Mouse (Mus musculus) liver, adult 2 months (tissue): Measurements from ENCODE around the gene E130308A19Rik. TPM values are rescaled to one million over a fixed set of nuclear protein-coding genes. Genes with fewer than 3 reads are reported as not detected.
A peak's percentile ranks its signal among the peaks of the same experiment; 100 is the strongest.

ENCODE experiments used
- DNase-seq: peaks from one replicate; pipeline ENCODE4 v3.0.0-alpha.2; 2011; ENCODE audit warnings: low read depth, low spot score; ENCODE audit errors: extremely low read depth
- H3K27ac ChIP-seq: fragments of 200-500 bp; replicated peaks from 2 replicates; pipeline ENCODE4 v1.5.1; 2012; ENCODE audit warnings: low read depth, mild to moderate bottlenecking, control low read depth, inconsistent platforms, low read length; ENCODE audit not compliant: insufficient read depth
- H3K27me3 ChIP-seq: fragments of 200-500 bp; 2 replicates; pipeline ENCODE4 v1.6.1; 2012; ENCODE audit warnings: mild to moderate bottlenecking, moderate library complexity, low read length, inconsistent platforms; ENCODE audit not compliant: control insufficient read depth, insufficient read depth
- H3K36me3 ChIP-seq: fragments of 200-500 bp; 2 replicates; pipeline ENCODE4 v1.6.1; 2012; ENCODE audit warnings: low read length, inconsistent platforms; ENCODE audit not compliant: control insufficient read depth, insufficient read depth
- H3K4me1 ChIP-seq: fragments of 200-500 bp; 2 replicates; pipeline ENCODE4 v1.6.1; 2011; ENCODE audit warnings: low read length; ENCODE audit not compliant: control insufficient read depth, insufficient read depth
- H3K4me3 ChIP-seq: fragments of 200-500 bp; 2 replicates; pipeline ENCODE4 v1.5.1; 2011; ENCODE audit warnings: low read depth, mild to moderate bottlenecking, control low read depth, low read length, moderate library complexity; ENCODE audit not compliant: insufficient read depth
- H3K79me2 ChIP-seq: fragments of 200-500 bp; 2 replicates; pipeline ENCODE4 v1.6.1; 2012; ENCODE audit warnings: inconsistent platforms, mild to moderate bottlenecking, low read length, moderate library complexity; ENCODE audit not compliant: control insufficient read depth, insufficient read depth
- H3K9ac ChIP-seq: fragments of 200-500 bp; 2 replicates; pipeline ENCODE4 v1.6.1; 2012; ENCODE audit warnings: low read depth, mild to moderate bottlenecking, control low read depth, inconsistent platforms, low read length
- CTCF ChIP-seq: fragments of 200-500 bp; IDR thresholded peaks from 2 replicates; pipeline ENCODE4 v1.5.1; 2011; ENCODE audit warnings: low read depth, low read length, control low read depth
- POLR2A ChIP-seq: fragments of 200-500 bp; IDR thresholded peaks from 2 replicates; pipeline ENCODE4 v1.6.1; 2011; ENCODE audit warnings: low read length, control low read depth; ENCODE audit not compliant: insufficient read depth; ENCODE audit errors: extremely low read depth
- WGBS: fragments of 180-500 bp; shearing (Covaris S2); methylation state at CpG from one replicate; pipeline ENCODE4 v1.1.7; 2018; 5-methylcytosine and 5-hydroxymethylcytosine counted together
- polyA plus RNA-seq: library from polyadenylated mRNA; depleted of rRNA; stranded (reverse); fragments of >200 nt; gene quantifications from 2 replicates; pipeline ENCODE4 v1.2.3, GENCODE M21; 2012; rRNA removed
- total RNA-seq: library from RNA; depleted of rRNA; stranded (reverse); fragments of >200 nt; gene quantifications from 2 replicates; pipeline ENCODE4 v1.2.3, GENCODE M21; 2014; rRNA removed

E130308A19Rik gene
- total and polyA plus RNA-seq, 2 experiments, result 1.5 to 2.6 TPM

DNA sequence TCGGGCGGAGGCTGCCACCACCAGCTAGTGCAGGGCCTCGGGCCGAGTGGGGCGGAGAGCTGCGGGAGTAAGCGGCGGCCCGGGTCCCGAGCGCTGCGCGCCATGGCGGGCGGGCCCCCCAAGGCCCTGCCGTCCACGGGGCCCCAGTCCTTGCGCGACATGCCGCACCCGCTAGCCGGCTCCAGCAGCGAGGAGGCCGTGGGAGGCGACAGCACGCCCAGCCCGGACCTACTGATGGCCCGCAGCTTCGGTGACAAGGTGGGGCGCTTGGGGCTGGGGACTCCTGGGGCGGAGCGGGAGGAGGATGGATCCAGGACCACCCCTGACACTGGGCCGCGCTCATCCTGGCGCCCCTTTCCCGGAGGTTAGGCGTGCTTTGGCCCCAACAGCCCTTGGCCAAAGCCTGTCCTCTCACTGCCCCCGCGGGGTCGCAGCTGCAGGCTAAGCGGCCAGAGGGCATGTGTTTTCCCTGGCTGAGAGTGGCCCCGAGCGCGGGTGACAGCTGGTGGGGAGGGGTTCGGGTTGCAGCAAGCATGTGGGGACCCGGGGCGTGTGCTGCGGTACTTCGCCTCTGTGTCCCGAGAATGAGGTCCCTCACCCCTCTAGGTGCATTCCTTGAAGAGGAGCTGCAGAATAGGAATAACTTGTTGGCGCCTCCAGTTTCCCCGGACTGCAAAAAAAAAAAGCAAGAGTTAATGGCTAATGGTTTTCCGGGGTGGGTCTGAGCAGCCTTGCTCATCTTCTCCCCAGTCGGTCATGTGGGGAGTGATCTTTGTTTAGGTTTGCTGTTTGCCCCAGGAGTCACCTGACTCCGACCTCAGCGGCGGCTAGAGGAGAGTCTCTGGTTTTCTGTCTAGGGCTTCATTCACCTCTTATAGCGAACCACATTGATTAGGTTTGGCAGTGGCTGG lies 180.2 kb downstream of the E130308A19Rik start:
- Histone ChIP-seq H3K27ac (peak overlapping the region; percentile 50), H3K9ac (peak overlapping the region; percentile 91), H3K4me1 (peaks cover 3% of the 10 kb centered on the region; the same call in 1 of the 2 replicates), H3K27me3 (no peaks in the 10 kb centered on the region), H3K79me2 (peaks cover 18% of the 10 kb centered on the region; the same call in 1 of the 2 replicates), H3K4me3 (peak overlapping the region; percentile 91), H3K36me3 (no peaks in the 10 kb centered on the region)
- peak; percentile 70 for DNase-seq
- TF ChIP-seq POLR2A (no peak), CTCF (no peak)
- under 1% methylated on average over 54 of the region's 58 CpGs for WGBS

DNA sequence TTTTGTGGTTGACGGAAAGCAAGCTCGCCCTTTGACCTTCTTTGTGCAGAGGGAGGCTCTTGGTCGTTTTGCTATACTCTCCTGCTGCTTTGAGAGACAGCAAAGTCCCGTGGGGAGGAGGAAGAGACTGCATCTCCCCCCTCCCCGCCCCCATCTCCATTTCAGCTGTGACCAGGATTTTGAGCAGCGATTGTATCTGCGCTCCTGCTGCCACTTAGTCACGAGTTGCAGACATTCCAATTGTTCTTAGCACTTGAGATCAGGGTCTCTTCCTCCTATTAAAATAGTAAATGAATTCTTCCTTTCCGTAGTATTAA lies 180.8 kb downstream of the E130308A19Rik start:
- 5% methylated on average over 9 of the region's 9 CpGs for WGBS
- Histone ChIP-seq H3K9ac (peak overlapping the region; percentile 41), H3K27me3 (no peaks in the 10 kb centered on the region), H3K36me3 (no peaks in the 10 kb centered on the region), H3K79me2 (peaks cover 18% of the 10 kb centered on the region; the same call in 1 of the 2 replicates), H3K4me1 (peaks cover 3% of the 10 kb centered on the region; the same call in 1 of the 2 replicates), H3K27ac (peak overlapping the region; percentile 24), H3K4me3 (peak overlapping the region; percentile 91; the same call in 1 of the 2 replicates)
- DNase-seq, result no peak
- TF ChIP-seq POLR2A (no peak), CTCF (no peak)

DNA sequence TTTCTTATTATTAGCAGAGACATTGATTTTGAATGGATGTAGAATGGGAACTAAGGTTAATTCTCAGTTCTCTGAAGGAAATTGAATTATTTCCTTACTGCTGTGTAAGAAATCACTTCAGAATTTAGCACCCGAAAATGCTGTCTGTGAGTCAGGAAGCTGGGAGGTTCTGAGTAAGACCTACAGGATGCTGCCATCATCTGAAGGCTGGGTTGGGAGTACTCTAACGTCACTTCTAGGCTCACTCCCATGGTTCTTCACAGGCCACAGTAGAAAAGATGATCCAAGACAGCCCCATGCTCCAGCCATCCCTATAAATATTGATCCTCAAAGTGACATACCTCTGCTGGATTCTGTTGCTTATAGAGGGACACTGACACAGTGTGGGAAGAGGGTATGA lies 181.5 kb downstream of the E130308A19Rik start:
- Histone ChIP-seq H3K27ac (no peak overlapping the region), H3K9ac (no peak overlapping the region), H3K36me3 (no peaks in the 10 kb centered on the region), H3K27me3 (no peaks in the 10 kb centered on the region), H3K79me2 (peaks cover 18% of the 10 kb centered on the region; the same call in 1 of the 2 replicates), H3K4me3 (no peak overlapping the region), H3K4me1 (peaks cover 3% of the 10 kb centered on the region; the same call in 1 of the 2 replicates)
- no peak for DNase-seq
- WGBS, result 67% methylated on average over 2 of the region's 2 CpGs
- no peak for TF ChIP-seq CTCF
- no peak for TF ChIP-seq POLR2A

DNA sequence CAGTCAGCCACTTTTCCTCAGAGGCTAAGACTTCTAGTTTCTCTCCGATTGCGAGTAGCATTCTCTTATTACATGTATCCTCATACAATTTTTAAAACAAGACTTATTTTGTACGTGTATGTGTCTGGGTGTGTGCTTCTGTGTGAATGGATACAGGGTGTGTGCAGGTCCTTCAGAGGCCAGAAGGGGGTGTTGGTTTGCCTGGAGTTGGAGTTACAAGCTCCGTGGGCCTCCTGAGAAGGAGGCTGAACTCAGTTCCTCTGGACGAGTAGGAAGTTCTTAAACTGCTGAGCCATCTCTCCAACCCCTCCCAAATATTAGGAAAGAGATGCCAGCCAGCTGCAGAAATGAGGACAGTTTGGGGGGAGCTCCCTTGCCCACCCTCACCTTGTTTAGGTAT lies 182.4 kb downstream of the E130308A19Rik start:
- WGBS, result 80% methylated on average over 5 of the region's 5 CpGs
- TF ChIP-seq CTCF, result peak; percentile 49; the same call in 1 of the 2 replicates
- TF ChIP-seq POLR2A, result no peak
- DNase-seq, result no peak

More for the DNA sequence above, 182.4 kb downstream of the E130308A19Rik start:
- Histone ChIP-seq H3K36me3 (no peaks in the 10 kb centered on the region), H3K27me3 (no peaks in the 10 kb centered on the region), H3K4me3 (no peak overlapping the region), H3K79me2 (peaks cover 18% of the 10 kb centered on the region; the same call in 1 of the 2 replicates), H3K4me1 (peaks cover 3% of the 10 kb centered on the region; the same call in 1 of the 2 replicates), H3K9ac (no peak overlapping the region), H3K27ac (no peak overlapping the region)

Other genes with a start within 250 kb of the E130308A19Rik start
- 9.7 and 14.8 TPM in 2 replicates for gene Susd1, start 187.6 kb upstream of the E130308A19Rik start, total RNA-seq
- gene Susd1, start 187.6 kb upstream of the E130308A19Rik start, polyA plus RNA-seq, result 5.4 and 5.5 TPM in 2 replicates
- 52.6 and 56.4 TPM in 2 replicates for gene Ptbp3, start 76.8 kb upstream of the E130308A19Rik start, total RNA-seq
- 19.6 and 24.1 TPM in 2 replicates for gene Ptbp3, start 76.8 kb upstream of the E130308A19Rik start, polyA plus RNA-seq
- 60.8 and 68.9 TPM in 2 replicates for gene Hsdl2, start 44.6 kb upstream of the E130308A19Rik start, total RNA-seq
- 25.8 and 31.7 TPM in 2 replicates for gene Hsdl2, start 44.6 kb upstream of the E130308A19Rik start, polyA plus RNA-seq
- 2.4 and 3.4 TPM in 2 replicates for gene Inip, start 175.4 kb downstream of the E130308A19Rik start, total RNA-seq
- 2.3 and 2.4 TPM in 2 replicates for gene Inip, start 175.4 kb downstream of the E130308A19Rik start, polyA plus RNA-seq
- gene Snx30, start 179.6 kb downstream of the E130308A19Rik start, total RNA-seq, result 4.1 and 5.9 TPM in 2 replicates
- 1.4 and 1.6 TPM in 2 replicates for gene Snx30, start 179.6 kb downstream of the E130308A19Rik start, polyA plus RNA-seq